Mouse (Mus musculus): Measurements from ENCODE around the gene Tmem82. TPM values are rescaled to one million over a fixed set of nuclear protein-coding genes. Genes with fewer than 3 reads are reported as not detected.
"Not testable (repeated sequence)": the region's sequence is repeated elsewhere in the genome, so short reads cannot be mapped to it uniquely, and the experiment has no call there.

Tmem82 gene
- total RNA-seq, 1 experiment from 2014 or later, result 0.60 TPM

DNA sequence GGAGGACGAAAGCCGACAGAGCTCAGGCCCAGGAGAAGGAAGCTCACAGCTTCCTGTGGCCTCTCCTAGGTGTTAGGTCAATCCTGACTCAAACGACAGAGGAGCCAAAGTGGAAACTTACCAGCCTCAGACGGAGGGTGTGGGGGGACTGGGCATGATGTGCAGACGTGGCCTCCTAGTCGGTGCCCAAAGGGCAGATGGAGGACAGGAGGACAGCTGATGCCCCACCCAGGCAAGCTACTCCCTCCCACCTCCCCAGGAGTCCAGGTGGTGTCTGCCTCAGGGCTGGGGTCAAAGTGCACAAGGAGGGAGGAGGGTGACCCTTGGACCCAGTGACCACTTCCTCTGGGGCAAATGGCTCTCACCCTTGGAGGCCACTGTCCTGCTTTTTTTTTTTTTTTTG lies 47.1 kb downstream of the Tmem82 start:
- no peak for ATAC-seq (replicated peaks in 1 of 2; ENCODE audit: insufficient read depth in 1 of 2, low FRiP score in 2 of 2, low TSS enrichment in 1 of 2, low read depth in 1 of 2, poor library complexity in 2 of 2, severe bottlenecking in 2 of 2)

DNA sequence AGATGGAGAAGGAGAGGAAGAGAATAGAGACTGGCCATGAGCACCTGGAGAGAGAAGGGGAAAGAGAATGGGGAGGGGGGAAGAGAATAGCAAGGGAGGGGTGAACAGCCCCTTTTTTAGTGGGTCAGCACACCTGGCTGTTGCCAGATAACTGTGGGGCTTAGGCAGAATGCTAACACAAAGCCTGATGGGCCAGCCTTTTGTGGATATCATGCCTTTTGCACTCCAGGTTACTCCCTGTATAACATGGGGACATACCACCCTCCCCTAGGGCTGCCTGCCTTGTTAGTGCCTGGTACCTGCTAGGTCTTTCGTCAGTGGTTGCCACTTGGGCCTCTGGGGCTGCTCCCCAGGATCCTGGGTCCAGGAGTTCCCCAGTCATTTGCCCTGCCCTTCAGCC lies 47.6 kb downstream of the Tmem82 start:
- no peak for ATAC-seq (replicated peaks in 1 of 2; ENCODE audit: insufficient read depth in 1 of 2, low FRiP score in 2 of 2, low TSS enrichment in 1 of 2, low read depth in 1 of 2, poor library complexity in 2 of 2, severe bottlenecking in 2 of 2)

DNA sequence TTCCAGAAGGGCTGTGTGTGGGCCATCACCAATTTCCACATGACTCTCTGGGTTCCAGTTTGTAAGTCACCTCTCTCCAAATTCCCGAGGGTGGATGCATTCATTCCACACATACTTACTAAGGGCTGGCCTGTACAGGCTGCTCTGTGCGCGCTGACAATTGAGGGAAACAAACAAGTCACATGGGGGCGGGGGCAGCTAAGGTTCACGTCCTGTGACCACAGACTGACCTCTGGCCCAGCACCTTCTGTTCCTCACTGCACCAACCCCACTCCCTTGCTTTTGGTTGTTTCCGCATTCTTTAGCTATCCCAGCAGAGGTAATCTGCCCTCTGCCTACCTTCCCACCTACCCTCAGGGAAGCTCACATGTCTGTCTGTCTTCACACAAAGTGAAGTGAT lies 48.4 kb downstream of the Tmem82 start:
- no peak for ATAC-seq (replicated peaks in 1 of 2; ENCODE audit: insufficient read depth in 1 of 2, low FRiP score in 2 of 2, low TSS enrichment in 1 of 2, low read depth in 1 of 2, poor library complexity in 2 of 2, severe bottlenecking in 2 of 2)

DNA sequence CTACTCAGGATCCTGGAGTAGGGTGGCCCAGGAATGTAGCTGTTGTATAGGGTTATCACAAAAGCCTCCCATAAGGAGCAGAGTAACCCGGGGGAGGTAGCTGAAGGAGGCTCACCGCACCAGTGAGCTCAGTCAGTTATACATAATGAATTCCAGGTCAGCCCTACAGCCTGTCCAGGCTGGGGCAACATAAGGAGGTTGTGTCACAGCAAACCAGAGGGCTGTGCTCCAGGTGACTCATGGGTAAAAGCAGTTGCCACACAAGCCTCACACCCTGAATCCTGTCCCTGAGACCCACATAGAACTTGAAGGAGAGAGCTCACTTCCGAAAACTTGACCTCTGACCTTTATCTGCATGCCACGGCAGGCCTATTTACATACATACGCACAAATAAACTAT lies 49.5 kb downstream of the Tmem82 start:
- ATAC-seq (replicated peaks in 1 of 2; ENCODE audit: insufficient read depth in 1 of 2, low FRiP score in 2 of 2, low TSS enrichment in 1 of 2, low read depth in 1 of 2, poor library complexity in 2 of 2, severe bottlenecking in 2 of 2), result peak in 1 of 2 experiments; percentile 14; a peak in 1 of 4 replicates

DNA sequence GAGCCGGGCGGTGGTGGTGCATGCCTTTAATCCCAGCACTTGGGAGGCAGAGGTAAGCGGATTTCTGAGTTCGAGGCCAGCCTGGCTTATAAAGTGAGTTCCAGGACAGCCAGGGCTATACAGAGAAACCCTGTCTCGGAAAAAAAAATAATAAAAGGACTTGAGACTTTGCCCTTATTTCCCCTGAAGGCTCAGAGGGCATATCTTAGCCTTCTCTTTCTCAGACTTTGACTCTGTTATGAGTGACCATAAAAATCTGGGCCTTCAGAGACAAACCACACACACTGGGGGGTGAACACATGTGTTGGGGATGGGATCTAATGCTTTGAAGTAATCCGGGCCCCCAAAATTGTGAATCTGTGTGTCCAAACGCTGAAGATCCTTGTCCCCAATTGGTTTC lies 51.3 kb downstream of the Tmem82 start:
- ATAC-seq (replicated peaks in 1 of 2; ENCODE audit: insufficient read depth in 1 of 2, low FRiP score in 2 of 2, low TSS enrichment in 1 of 2, low read depth in 1 of 2, poor library complexity in 2 of 2, severe bottlenecking in 2 of 2), result not testable (repeated sequence)

DNA sequence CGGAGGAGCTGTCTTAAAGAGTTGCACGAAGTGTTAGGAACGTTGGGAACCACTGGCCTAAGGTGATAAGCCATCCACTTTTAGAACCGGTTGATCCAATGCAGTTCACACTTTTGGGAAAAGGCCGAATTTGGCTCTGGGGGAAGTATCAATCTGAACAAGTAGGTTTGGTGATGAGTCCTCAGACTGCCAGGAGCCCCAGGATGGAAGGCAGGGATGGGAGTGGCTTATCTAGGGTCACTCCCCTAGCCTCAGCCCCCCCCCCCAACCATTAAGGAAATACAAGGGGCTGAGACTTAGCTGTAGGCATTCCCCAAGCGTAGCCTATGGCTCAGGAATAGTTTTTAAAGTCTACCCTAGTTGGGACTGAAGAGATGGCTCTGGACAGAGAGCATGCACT lies 52.2 kb downstream of the Tmem82 start:
- no peak for ATAC-seq (replicated peaks in 1 of 2; ENCODE audit: insufficient read depth in 1 of 2, low FRiP score in 2 of 2, low TSS enrichment in 1 of 2, low read depth in 1 of 2, poor library complexity in 2 of 2, severe bottlenecking in 2 of 2)

DNA sequence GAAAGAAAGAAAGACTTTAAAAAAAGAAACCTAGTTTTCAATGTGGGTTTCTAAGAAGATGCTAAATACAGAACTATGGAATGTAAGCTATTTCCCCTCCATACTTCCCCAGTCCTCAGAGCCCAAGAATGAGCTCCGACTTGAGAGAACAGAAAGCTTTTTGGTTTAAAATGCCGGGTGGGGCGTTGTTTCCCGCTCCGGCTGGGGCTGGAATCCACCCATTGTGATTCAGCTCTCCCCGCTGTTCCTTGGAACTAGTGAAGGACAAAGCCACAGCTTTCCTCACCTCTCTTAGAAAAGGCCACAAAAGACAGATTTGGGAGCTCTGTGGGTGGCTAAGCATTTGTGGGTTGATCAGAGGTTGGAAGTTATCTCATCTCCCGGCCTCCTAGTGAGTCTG lies 53.1 kb downstream of the Tmem82 start:
- ATAC-seq (replicated peaks in 1 of 2; ENCODE audit: insufficient read depth in 1 of 2, low FRiP score in 2 of 2, low TSS enrichment in 1 of 2, low read depth in 1 of 2, poor library complexity in 2 of 2, severe bottlenecking in 2 of 2), result no peak

DNA sequence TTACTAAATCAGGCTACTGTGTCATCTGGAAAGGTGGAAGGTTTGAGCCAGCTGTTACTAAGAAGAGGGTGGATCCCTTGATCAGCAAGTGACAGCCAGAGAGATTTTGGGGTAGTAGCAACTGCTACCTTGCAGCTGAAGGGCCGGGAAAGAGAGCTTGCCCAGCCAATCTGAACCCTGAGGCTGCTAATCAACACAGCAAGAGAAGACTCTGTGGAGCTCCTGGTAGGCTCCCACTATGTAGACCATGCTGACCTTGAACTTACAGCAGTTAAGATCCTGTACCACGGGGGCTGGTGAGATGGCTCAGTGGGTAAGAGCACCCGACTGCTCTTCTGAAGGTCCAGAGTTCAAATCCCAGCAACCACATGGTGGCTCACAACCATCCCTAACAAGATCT lies 53.8 kb downstream of the Tmem82 start:
- no peak for ATAC-seq (replicated peaks in 1 of 2; ENCODE audit: insufficient read depth in 1 of 2, low FRiP score in 2 of 2, low TSS enrichment in 1 of 2, low read depth in 1 of 2, poor library complexity in 2 of 2, severe bottlenecking in 2 of 2)

DNA sequence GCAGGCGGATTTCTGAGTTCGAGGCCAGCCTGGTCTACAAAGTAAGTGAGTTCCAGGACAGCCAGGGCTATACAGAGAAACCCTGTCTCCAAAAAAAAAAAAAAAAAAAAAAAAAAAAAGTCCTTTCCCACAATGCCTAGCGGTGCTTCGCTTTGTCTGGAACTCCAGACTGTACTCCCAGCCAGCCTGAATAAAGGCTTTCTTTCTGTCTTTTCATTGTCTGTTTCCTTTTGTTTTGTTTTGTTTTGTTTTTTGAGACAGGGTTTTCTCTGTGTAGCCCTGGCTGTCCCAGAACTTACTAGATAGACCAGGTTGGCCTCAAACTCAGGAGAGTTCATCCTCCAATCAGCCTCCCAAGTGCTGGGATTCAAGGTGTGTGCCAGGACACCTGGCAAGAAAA lies 54.2 kb downstream of the Tmem82 start:
- no peak for ATAC-seq (replicated peaks in 1 of 2; ENCODE audit: insufficient read depth in 1 of 2, low FRiP score in 2 of 2, low TSS enrichment in 1 of 2, low read depth in 1 of 2, poor library complexity in 2 of 2, severe bottlenecking in 2 of 2)

Other genes with a start within 250 kb of the Tmem82 start
- gene Clcnka, start 219.9 kb downstream of the Tmem82 start, total RNA-seq (2017), result not detected in 2 replicates
- not detected in 2 replicates for gene Clcnkb, start 202.6 kb downstream of the Tmem82 start, total RNA-seq (2017)
- 1.3 TPM in 1 of 2 replicates, not detected in the other for gene Hspb7, start 197.9 kb downstream of the Tmem82 start, total RNA-seq (2017)
- gene Srarp, start 182.5 kb downstream of the Tmem82 start, total RNA-seq (2017), result not detected in 2 replicates
- 22.1 and 22.3 TPM in 2 replicates for gene Zbtb17, start 174.0 kb downstream of the Tmem82 start, total RNA-seq (2017)
- 26.7 and 39.0 TPM in 2 replicates for gene Spen, start 80.0 kb downstream of the Tmem82 start, total RNA-seq (2017)
- 0.13 and 0.35 TPM in 2 replicates for gene Fblim1, start 12.5 kb downstream of the Tmem82 start, total RNA-seq (2017)
- gene Slc25a34, start 5.2 kb upstream of the Tmem82 start, total RNA-seq (2017), result not detected in 2 replicates
- 9.9 and 16.5 TPM in 2 replicates for gene Plekhm2, start 46.3 kb upstream of the Tmem82 start, total RNA-seq (2017)
- 4.7 and 15.7 TPM in 2 replicates for gene Rsc1a1, start 67.0 kb upstream of the Tmem82 start, total RNA-seq (2017)
- 23.6 and 28.9 TPM in 2 replicates for gene Ddi2, start 104.8 kb upstream of the Tmem82 start, total RNA-seq (2017)
- gene Agmat, start 128.0 kb upstream of the Tmem82 start, total RNA-seq (2017), result not detected in 2 replicates
- 6.3 and 10.3 TPM in 2 replicates for gene Dnajc16, start 172.3 kb upstream of the Tmem82 start, total RNA-seq (2017)
- gene Casp9, start 175.0 kb upstream of the Tmem82 start, total RNA-seq (2017), result 10.2 and 13.8 TPM in 2 replicates
- not detected in 2 replicates for gene Cela2a, start 207.5 kb upstream of the Tmem82 start, total RNA-seq (2017)
- gene Ctrc, start 227.7 kb upstream of the Tmem82 start, total RNA-seq (2017), result not detected in 2 replicates

All from hematopoietic stem cell, adult 5-6 weeks (primary cell).